Mouse (Mus musculus) adrenal gland, postnatal 25 days (tissue): ENCODE results near the gene Akap13. TPM values are rescaled to one million over a fixed set of nuclear protein-coding genes. Genes with fewer than 3 reads are reported as not detected.
A peak's percentile ranks its signal among the peaks of the same experiment; 100 is the strongest.

Experiments
- DNase-seq: peaks from one replicate; pipeline ENCODE4 v3.0.0; 2021; ENCODE audit warnings: mixed read lengths
- total RNA-seq: library from RNA; stranded (reverse); gene quantifications from 2 replicates; pipeline ENCODE4 v1.2.3, GENCODE M21; 2021

Gene Akap13
- total RNA-seq, 1 experiment from 2014 or later: 56.7 TPM

- no peak for DNase-seq
These were observed 61.6 kb downstream of the Akap13 start for GRCm38 (mm10) chr7:75516716-75517619.

- DNase-seq: no peak
These were observed 65.2 kb downstream of the Akap13 start for GRCm38 (mm10) chr7:75520531-75520930.

DNA sequence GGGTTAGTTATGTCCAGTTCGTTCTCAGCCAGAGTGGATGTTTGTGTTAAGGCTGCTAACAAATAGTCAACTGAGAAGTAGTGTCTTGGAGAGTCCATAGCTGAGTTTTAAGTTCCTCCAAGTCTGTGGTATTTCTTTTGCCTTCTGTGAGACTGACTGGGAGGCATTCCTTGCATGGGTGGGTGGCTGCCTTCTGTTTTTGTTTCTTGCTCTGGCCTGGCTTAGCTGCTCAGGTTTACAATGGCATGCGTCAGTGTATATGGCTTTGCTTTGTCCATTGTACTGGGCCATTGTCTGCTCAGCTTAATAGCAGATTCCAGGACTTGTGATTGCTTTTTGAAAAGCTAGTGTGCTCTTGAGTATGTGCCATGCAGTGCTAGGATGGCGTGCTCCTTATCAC is 65.9 kb downstream of the Akap13 start:
- DNase-seq: no peak

- DNase-seq: no peak
These were observed 66.9 kb downstream of the Akap13 start for GRCm38 (mm10) chr7:75522226-75522625.

DNA sequence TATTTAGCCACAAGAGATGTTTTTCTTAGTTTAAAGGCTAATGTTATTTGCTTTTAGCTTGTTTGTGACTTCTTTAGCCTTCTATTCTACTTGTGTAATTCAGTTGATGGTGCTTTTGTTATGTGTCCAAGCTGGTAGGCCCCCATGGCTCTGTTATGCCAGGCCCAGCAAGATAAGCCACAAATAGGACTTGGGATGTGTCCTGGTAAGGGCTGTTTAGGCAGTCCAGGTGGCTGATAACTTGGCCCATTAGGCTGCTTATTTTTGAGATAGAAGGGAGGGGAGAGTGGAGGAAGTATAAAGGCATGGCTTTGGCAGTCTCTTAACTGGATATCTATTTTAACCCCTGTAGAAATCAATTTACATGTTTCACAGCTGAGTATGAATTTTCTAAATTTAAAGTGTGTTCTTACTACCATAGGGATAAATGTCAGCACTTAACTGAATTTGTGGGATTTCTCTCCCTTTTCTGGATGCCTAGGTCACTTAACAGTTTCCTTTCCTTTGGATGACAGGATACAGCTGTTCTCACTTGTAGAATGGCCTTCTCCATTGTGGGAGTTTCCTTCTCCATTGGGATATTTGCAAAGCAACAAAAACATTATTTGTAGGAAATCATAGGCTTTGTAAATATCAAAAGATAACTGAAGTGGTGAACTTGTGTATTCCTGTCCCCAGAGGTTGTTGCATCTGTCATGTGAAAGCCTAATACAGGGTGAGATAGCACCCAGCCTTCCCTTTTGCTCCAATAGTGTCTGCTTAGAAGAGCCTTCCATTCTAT is 69.6 kb downstream of the Akap13 start:
- DNase-seq: no peak

DNA sequence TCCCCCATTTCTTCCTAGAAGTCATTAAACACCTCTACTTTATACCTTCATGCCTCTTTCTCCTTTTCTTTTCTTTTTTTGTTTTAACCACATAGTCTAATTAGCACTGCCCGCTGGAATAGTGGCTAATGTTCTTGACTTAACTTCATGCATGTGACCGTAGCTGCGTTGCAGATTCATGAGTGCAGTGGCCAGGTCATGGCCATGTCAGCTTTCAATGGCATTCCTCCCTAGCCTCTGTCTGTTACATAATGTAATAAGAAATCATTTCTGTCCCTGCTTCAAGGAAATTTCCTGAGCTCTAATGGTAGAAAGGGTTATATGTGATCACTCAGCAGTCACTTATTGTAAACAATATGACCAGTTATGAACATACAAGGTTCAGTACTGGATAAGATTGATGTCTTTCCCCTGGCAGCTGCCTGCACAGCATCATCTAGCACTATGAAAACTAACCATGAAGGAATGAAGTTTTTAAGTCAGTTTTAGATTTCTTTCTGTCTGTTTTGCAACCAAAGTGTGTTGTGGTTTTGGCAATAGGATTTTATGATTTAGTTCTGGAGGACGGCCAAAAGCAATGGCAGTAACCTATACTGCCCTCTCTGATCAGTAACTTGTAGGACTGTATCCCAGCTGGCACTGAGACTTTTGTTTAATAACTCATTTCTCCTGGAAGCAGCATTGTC is 70.5 kb downstream of the Akap13 start:
- peak; percentile 32 for DNase-seq

GRCm38 (mm10) chr7:75528751-75529150 is 73.4 kb downstream of the Akap13 start:
- no peak for DNase-seq

GRCm38 (mm10) chr7:75529857-75530437 is 74.6 kb downstream of the Akap13 start:
- DNase-seq: no peak

DNA sequence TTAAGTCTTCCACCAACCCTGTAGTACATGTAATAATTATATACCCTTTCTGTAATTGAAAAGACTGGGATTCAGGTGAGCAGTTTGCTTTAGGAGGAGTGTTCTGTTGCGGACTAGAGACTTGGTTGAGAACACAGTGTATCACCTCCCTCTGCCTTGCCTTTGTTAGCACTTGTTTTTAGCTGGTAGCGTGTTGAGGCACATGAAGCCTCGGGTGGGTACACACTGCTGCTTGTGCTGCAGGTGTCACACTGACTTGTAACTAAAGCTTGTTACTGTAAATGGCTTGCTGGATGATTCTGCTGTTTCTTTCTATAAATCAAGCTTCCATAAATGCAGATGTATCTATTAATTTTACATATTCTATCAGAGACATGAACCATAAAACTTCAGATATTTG is 75.3 kb downstream of the Akap13 start:
- DNase-seq: no peak

GRCm38 (mm10) chr7:75533079-75533478 is 77.7 kb downstream of the Akap13 start:
- no peak for DNase-seq

DNA sequence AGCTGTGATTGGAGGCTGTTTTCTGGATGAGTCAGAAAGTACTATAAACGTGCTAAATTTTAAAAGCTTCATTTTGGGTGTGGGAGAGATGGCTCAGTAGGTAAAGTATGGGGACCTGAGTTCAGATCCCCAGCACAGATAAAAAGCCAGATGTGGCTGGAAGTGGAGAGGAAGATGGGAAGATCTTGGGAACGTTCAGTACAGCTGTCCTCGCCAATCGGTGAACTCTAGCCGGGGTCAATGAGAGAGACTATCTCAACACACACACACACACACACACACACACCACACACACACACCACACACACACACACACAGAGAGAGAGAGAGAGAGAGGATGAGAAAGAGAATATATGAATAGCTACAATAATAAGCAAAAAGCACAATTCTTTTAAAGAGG is 81.0 kb downstream of the Akap13 start:
- no peak for DNase-seq

DNA sequence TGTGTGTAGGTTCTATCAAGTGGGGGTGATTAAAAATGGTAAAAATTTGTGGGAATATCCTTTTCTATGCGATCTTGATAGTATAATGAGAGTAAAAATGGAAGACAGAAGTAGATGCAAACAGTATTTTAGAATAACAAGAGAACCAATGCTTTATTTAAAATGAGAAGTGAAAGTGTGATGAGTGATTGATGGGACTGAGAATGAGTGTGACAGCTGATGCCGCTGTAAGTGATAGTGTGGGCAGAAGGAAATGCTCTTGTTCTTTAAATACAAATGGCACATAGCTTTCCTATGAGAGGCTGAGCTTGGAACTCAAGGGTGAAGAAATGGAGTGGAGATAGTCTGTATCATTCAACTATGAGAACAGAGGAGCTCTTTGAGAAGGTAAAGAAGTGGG is 82.2 kb downstream of the Akap13 start:
- DNase-seq: no peak

DNA sequence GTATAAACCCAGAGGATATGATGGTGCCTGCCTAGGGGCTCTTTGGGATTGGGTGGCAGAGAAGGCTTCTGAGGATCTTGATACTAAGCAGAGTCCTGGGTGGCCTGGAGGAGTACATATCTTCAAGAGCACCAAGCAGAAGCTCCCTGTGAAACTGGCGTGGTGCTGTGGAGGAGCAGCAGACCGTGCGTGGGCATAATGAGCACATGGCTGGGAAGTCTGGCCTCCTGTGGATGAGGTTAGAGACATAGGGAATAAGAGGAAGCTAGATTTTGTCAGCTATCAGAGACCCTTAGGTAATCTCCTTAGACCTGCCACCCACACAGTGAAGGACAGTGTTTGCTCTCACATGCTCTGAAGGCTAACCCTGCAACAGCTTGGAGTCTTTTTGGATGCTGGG is 83.2 kb downstream of the Akap13 start:
- no peak for DNase-seq

DNA sequence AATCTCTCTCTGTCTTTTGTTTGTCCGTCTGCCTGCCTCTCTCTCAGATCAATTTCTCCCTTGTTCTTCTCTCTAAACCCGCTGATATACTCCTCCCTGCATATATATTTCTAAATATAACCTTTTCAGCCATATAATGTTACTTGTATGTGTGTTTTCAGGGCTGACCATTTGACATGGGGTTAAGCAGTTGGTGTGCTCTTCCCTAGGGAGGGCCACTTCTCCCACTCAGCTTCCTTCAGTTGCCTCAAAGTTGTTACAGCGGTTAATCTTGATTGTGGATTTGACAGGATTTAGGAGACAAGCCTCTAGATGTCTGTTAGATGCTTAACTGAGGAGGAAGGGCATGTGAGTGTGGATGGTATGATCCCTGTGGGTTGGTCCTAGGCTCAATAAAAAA is 83.8 kb downstream of the Akap13 start:
- no peak for DNase-seq

DNA sequence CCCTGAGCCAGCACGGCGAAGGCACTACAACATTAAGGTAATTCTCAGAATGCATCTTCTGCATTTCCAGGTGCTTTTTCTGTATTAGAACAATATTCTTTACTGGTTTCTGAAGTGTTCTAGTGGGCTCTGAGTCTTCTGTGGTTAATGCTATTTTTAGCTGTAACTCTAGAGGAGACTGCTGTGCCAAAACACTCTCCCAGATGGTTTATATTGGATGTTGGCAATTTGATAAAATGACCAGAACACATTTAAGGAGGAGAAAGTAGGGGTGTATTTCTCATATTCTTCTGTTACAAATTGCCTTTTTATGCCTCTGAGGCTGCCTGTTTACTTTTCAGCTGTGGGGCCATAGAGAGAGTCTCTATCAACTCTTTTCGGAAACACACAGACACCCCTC is 94.5 kb downstream of the Akap13 start:
- no peak for DNase-seq

DNA sequence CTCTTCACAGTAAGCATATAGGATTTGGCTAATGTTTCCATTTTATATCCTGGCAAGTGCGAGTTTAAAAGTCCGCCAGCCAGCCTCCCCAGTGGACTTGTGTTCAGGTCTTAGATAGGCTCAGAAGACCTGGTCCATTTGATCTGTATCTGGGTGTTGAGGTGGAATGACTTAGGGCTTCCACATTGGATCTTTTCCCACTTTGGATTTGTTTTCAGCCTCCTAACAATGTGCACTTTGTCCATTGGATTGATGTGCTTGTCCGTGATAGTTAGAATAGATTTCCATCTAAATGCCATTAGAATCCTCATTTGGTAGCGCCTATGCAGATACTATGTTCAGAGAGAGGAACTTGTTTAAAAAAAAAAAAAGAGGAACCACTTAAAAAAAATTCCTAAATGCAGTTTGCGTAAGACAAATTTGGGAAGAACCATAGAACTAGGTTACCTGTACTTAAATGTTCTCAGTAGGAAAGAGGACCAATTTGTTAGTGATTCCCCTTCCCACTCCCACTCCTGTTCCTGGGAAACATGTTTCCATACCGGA is 95.5 kb downstream of the Akap13 start:
- no peak for DNase-seq

- DNase-seq: no peak
These were observed 97.8 kb downstream of the Akap13 start for GRCm38 (mm10) chr7:75553002-75553666.

DNA sequence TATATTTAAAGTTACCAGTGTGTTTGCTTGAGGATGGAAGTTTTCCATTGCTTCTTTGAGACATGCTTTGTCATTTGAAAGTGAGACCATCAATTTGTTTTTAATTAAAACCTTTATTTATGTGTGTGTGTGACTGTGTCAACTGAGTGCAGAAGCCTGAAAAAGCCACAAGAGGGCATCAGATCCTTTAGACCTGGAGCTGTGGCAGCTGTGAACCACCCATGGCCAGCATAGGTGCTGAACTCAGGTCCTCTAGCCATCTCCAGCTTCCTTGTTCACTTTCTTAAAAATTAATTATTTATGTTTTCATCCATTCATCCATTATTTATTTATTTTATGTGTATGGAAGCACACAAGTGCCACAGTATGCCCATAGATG is 98.3 kb downstream of the Akap13 start:
- DNase-seq: no peak

GRCm38 (mm10) chr7:75554065-75554464 is 98.7 kb downstream of the Akap13 start:
- DNase-seq: no peak

DNA sequence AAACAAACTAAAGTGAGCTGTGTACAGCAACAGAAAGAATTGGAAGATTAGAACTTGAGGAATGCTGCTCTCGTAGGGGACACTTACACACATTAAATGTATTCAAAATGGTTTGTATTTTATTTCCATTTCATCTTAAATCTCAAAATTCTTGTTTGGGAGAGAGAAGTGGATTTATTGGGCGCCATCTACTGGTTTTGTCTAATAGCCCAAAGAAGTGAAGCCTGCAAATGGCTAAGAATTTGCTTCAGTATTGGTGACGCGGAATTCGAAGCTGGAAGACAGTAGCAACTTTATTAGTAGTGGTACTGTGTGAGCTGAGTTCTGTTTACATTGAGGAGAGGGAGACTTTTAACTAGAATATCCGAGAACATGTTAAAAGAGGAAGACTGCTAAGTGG is 100.6 kb downstream of the Akap13 start:
- DNase-seq: no peak

DNA sequence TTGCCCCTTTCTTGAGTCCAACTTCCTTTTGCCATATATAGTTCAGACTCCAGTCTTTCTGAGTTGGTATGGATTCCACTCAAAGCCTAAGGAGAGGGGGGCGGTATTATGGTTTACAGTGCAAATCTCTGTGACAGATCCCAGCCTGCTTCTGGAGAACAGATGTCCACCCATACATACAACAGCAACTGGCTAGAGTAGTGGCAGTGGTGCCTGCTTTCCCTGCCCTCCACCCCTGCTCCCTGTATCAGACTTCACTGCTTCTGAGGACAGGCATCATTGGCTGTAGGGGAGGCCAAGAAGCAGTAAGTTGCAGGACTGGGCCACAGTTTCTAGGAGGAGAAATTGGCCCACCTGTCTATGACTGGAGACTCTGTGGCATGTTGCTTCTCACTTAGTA is 102.9 kb downstream of the Akap13 start:
- DNase-seq: no peak

- DNase-seq: no peak
These were observed 103.8 kb downstream of the Akap13 start for GRCm38 (mm10) chr7:75559119-75559518.
